Mouse (Mus musculus): ENCODE results near the gene Chd1l.

DNA sequence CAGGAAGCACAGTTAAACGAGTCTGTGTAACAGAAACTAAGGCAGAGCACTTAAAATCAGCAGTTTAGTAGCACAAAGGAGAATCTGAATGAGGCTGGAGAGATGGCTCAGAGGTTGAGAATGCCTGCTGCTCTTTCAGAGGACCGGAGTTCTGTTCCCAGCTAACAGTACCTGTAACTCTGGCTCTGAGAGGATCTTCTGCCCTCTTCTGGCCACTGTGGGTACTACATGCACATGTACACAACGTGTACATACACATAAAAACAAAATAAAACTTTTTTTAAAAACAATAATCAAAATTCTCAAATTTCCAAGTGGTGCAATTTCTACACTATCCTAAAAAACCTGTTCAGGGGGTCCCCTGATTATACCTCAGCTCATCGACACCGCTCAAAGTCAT, 85.2 kb downstream of the Chd1l start:
- TF ChIP-seq CTCF (IDR thresholded peaks at IDR 0.05; ENCODE audit: borderline replicate concordance, insufficient read depth, low read length) = no peak
- no peak for TF ChIP-seq POLR2A (IDR thresholded peaks at IDR 0.05; ENCODE audit: low read depth, low read length)
